Mouse (Mus musculus) urinary bladder, postnatal 36 days (tissue): ENCODE data around the gene Klra9.
"Not testable (repeated sequence)": the region's sequence is repeated elsewhere in the genome, so short reads cannot be mapped to it uniquely, and the experiment has no call there.

ENCODE experiments used
- DNase-seq, 2 experiments: peaks; one replicate each; pipeline ENCODE4 v3.0.0; 2022; ENCODE audit warnings: low spot score in 2 of 2, mixed read lengths in 1 of 2

Gene Klra9

GRCm38 (mm10) chr6:130193012-130193411 lies at the start of gene Klra9:
Gene Klra9, minus strand, starts transcription at chr6:130193112.
- not testable (repeated sequence) for DNase-seq

GRCm38 (mm10) chr6:130237536-130237935 lies 44.6 kb upstream of the Klra9 start:
- no peak for DNase-seq

- DNase-seq: no peak
Measured at GRCm38 (mm10) chr6:130236635-130237034, 43.7 kb upstream of the Klra9 start.

GRCm38 (mm10) chr6:130233222-130233621 lies 40.3 kb upstream of the Klra9 start, which contains the start of gene Klra7:
Gene Klra7, minus strand, starts transcription at chr6:130233322.
- DNase-seq: no peak

GRCm38 (mm10) chr6:130197453-130197852 lies 4.5 kb upstream of the Klra9 start:
- not testable (repeated sequence) for DNase-seq

- not testable (repeated sequence) for DNase-seq
Measured at GRCm38 (mm10) chr6:130129798-130130197, 63.1 kb downstream of the Klra9 start, which contains the start of gene Klra8. Gene Klra8, minus strand, starts transcription at chr6:130129898.
